Mouse (Mus musculus) limb, embryonic 14.5 days (tissue): ENCODE results near the gene Baz1b. TPM values are rescaled to one million over a fixed set of nuclear protein-coding genes. Genes with fewer than 3 reads are reported as not detected.

Experiments
- ATAC-seq: fragments of 200-750 bp; cut with Nextera tagmentation; 2 replicates; pipeline ENCODE4 v1.8.0; 2017; ENCODE audit warnings: low read depth, moderate number of reproducible peaks, moderate TSS enrichment; ENCODE audit not compliant: low FRiP score
- DNase-seq: peaks from one replicate; pipeline ENCODE4 v3.0.0-alpha.2; 2015; ENCODE audit warnings: low spot score
- H3K27ac ChIP-seq: fragments of 300-500 bp; sonication (generic); replicated peaks from 2 replicates; pipeline ENCODE4 v1.5.1; 2014; ENCODE audit warnings: low read depth, mild to moderate bottlenecking, low read length, moderate library complexity, mixed read lengths
- H3K27me3 ChIP-seq: fragments of 300-500 bp; sonication (generic); 2 replicates; pipeline ENCODE4 v1.6.1; 2014; ENCODE audit warnings: low read length, mixed read lengths; ENCODE audit not compliant: control insufficient read depth, insufficient read depth
- H3K36me3 ChIP-seq: fragments of 300-500 bp; sonication (generic); 2 replicates; pipeline ENCODE4 v1.6.1; 2014; ENCODE audit warnings: mild to moderate bottlenecking, low read length, moderate library complexity, mixed read lengths; ENCODE audit not compliant: control insufficient read depth, insufficient read depth
- H3K4me1 ChIP-seq: fragments of 300-500 bp; sonication (generic); 2 replicates; pipeline ENCODE4 v1.6.1; 2014; ENCODE audit warnings: antibody characterized with exemption, low read length, mixed read lengths; ENCODE audit not compliant: control insufficient read depth, insufficient read depth
- H3K4me2 ChIP-seq: fragments of 300-500 bp; sonication (generic); replicated peaks from 2 replicates; pipeline ENCODE4 v1.6.1; 2014; ENCODE audit warnings: low read depth, mild to moderate bottlenecking, low read length, moderate library complexity; ENCODE audit not compliant: severe bottlenecking
- H3K4me3 ChIP-seq: fragments of 300-500 bp; sonication (generic); replicated peaks from 2 replicates; pipeline ENCODE4 v1.5.1; 2014; ENCODE audit warnings: low read length
- H3K9ac ChIP-seq: fragments of 300-500 bp; sonication (generic); 2 replicates; pipeline ENCODE4 v1.6.1; 2014; ENCODE audit warnings: mild to moderate bottlenecking, low read depth, low read length, moderate library complexity; ENCODE audit not compliant: severe bottlenecking
- H3K9me3 ChIP-seq: fragments of 300-500 bp; sonication (generic); 2 replicates; pipeline ENCODE4 v1.6.1; 2016; ENCODE audit warnings: low read length; ENCODE audit not compliant: control insufficient read depth
- POLR2A ChIP-seq: fragments of 200-500 bp; IDR thresholded peaks from 2 replicates; pipeline ENCODE4 v1.8.0; 2012; ENCODE audit warnings: inconsistent platforms, mild to moderate bottlenecking, moderate library complexity, borderline replicate concordance; ENCODE audit not compliant: insufficient read depth, insufficient read length; ENCODE audit errors: extremely low read depth
- WGBS: fragments of 180-500 bp; shearing (Covaris S2); extraction: QIAGEN DNeasy Blood & Tissue Kit; methylation state at CpG from one replicate; pipeline ENCODE4 v1.1.7; 2014; 5-methylcytosine and 5-hydroxymethylcytosine counted together
- polyA plus RNA-seq, 2 experiments: library from polyadenylated mRNA; depleted of rRNA in 1 of 2; stranded (reverse) in 1 of 2; unstranded in 1 of 2; fragments of >200 nt; fragmentation: Nextera tagmentation in 1 of 2; extraction: Ambion mirVana in 1 of 2; gene quantifications; 2 replicates each; pipeline versions ENCODE4 v1.2.1 to v1.2.3; 2012 to 2014

Gene Baz1b
- polyA plus RNA-seq, 2 experiments = 52.3 to 72.7 TPM

DNA sequence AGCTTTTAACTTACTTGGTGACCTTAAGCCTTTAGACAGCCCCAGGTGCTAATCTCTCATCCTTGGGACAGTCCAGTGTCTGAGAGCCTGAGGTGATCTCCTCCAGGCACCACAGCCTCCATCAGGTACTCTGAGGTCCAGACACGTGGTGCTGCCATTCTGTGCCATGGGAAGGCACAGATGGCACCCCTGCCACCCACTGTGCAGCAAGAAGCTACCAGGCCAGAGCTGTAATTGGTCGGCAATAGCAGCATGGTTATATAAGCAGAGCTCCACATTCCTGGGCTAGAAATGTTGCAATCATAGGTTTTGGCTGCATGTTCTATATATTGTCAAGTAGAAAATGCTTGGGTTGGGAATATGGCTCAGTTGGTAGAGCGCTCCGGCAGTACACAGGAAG, 8.1 kb upstream of the Baz1b start:
- Histone ChIP-seq H3K27ac (no peak overlapping the region), H3K4me1 (no peaks in the 10 kb centered on the region), H3K4me2 (no peak overlapping the region), H3K27me3 (no peaks in the 10 kb centered on the region), H3K9me3 (no peaks in the 10 kb centered on the region), H3K9ac (no peak overlapping the region), H3K4me3 (no peak overlapping the region), H3K36me3 (peaks cover 81% of the 10 kb centered on the region)
- WGBS = 94% methylated on average over 4 of the region's 4 CpGs
- ATAC-seq (no peak), DNase-seq (no peak)
- TF ChIP-seq POLR2A = no peak

DNA sequence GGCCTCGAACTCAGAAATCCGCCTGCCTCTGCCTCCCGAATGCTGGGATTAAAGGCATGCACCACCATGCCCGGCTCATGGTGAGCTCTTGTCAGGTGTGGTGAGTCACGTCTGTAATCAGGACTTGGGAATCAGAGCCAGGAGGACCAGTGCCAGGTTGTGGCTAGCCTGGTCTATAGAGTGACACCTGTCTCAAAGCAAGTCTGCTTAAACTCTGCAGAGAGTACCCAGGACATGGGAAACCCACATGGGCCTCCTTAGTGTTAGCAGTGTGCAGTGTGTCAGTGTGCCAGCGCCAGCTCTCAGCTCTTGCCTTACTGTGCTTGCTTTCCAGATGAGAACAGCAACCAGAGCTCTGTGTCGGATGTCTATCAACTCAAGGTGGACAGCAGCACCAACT, 7.4 kb upstream of the Baz1b start:
- H3K27ac ChIP-seq = no peak overlapping the region
- no peaks in the 10 kb centered on the region for H3K9me3 ChIP-seq
- H3K4me2 ChIP-seq = no peak overlapping the region
- WGBS = 95% methylated on average over 5 of the region's 7 CpGs
- peaks cover 76% of the 10 kb centered on the region for H3K36me3 ChIP-seq
- no peaks in the 10 kb centered on the region for H3K4me1 ChIP-seq
- H3K27me3 ChIP-seq = no peaks in the 10 kb centered on the region
- H3K9ac ChIP-seq = no peak overlapping the region
- no peak overlapping the region for H3K4me3 ChIP-seq
- no peak for ATAC-seq
- no peak for TF ChIP-seq POLR2A
- DNase-seq = no peak

- H3K4me3 ChIP-seq = no peak overlapping the region
- no peaks in the 10 kb centered on the region for H3K4me1 ChIP-seq
- no peak for ATAC-seq
- H3K36me3 ChIP-seq = peaks cover 66% of the 10 kb centered on the region
- H3K27me3 ChIP-seq = no peaks in the 10 kb centered on the region
- H3K9ac ChIP-seq = no peak overlapping the region
- no peak overlapping the region for H3K4me2 ChIP-seq
- 94% methylated on average over 14 of the region's 14 CpGs for WGBS
- no peak overlapping the region for H3K27ac ChIP-seq
- no peak for DNase-seq
- H3K9me3 ChIP-seq = no peaks in the 10 kb centered on the region
- TF ChIP-seq POLR2A = no peak
Measured at GRCm38 (mm10) chr5:135180796-135181195, 6.3 kb upstream of the Baz1b start.

GRCm38 (mm10) chr5:135181776-135182175, 5.3 kb upstream of the Baz1b start:
- H3K27me3 ChIP-seq = no peaks in the 10 kb centered on the region
- 81% methylated on average over 6 of the region's 6 CpGs for WGBS
- no peak for DNase-seq
- no peak for ATAC-seq
- H3K9me3 ChIP-seq = no peaks in the 10 kb centered on the region
- no peak overlapping the region for H3K9ac ChIP-seq
- H3K4me2 ChIP-seq = no peak overlapping the region
- H3K4me1 ChIP-seq = no peaks in the 10 kb centered on the region
- no peak overlapping the region for H3K4me3 ChIP-seq
- no peak overlapping the region for H3K27ac ChIP-seq
- peaks cover 59% of the 10 kb centered on the region for H3K36me3 ChIP-seq
- no peak for TF ChIP-seq POLR2A

- WGBS = 65% methylated on average over 8 of the region's 8 CpGs
- DNase-seq (no peak), ATAC-seq (no peak)
- Histone ChIP-seq H3K9ac (no peak overlapping the region), H3K36me3 (peaks cover 45% of the 10 kb centered on the region), H3K4me2 (no peak overlapping the region), H3K27me3 (no peaks in the 10 kb centered on the region), H3K4me1 (no peaks in the 10 kb centered on the region), H3K9me3 (no peaks in the 10 kb centered on the region), H3K4me3 (no peak overlapping the region), H3K27ac (no peak overlapping the region)
- no peak for TF ChIP-seq POLR2A
Measured at GRCm38 (mm10) chr5:135183131-135183861, 3.8 kb upstream of the Baz1b start.
